Mouse (Mus musculus): Measurements from ENCODE around the gene Tmcc3.

- no peak for TF ChIP-seq CTCF (IDR thresholded peaks at IDR 0.05; ENCODE audit: low read depth)
- no peak for TF ChIP-seq EP300 (IDR thresholded peaks at IDR 0.05; ENCODE audit: low read depth)
These were observed 115.1 kb downstream of the Tmcc3 start for GRCm38 (mm10) chr10:94426921-94427270.

Measured in heart, postnatal 0 days (tissue).